Comparison of ENCODE assay signal across 18 mouse cellular contexts in the genomic region with DNA sequence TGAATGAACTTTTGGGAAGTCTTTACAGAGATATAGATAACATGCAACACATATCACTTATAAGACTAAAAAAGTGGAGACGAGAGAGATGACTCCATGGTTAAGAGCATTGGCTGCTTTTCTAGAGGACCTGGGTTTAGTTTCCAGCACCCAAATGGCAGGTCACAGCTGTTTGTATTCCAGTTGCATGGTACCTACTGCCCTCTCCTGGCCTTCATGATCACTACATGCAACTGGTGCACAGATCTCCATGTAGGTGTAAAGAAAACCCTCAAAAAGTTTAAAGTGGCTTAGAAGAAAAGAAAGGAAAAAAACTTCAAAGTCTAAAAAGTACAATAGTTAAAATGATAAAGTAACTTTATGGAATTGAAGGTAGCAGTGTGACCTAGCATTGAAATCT.
DNase-seq lines count a peak whose midpoint lies in the region; ATAC-seq and TF ChIP-seq lines count a peak whose summit lies in the region.
"Had no signal": no experiment of that assay in that cellular context is flagged by ENCODE, and none has a peak within 500 bp of the region (broad histone marks: within the 10 kb centered on the region; RNA-seq: fewer than 3 reads in every experiment).

No protein-coding gene starts in this region.

- H3K9ac ChIP-seq in intestine, postnatal 0 days (ENCODE audit: low read depth, low read length), result no peak overlapping the region
- no peak overlapping the region for H3K9ac ChIP-seq in intestine, embryonic 16.5 days (ENCODE audit: low read depth, low read length)
- H3K9ac ChIP-seq: embryonic facial prominence, embryonic 12.5 days had no signal

- H3K4me2 ChIP-seq in intestine, postnatal 0 days (replicated peaks; ENCODE audit: low read depth), result no peak overlapping the region
- H3K4me2 ChIP-seq in intestine, embryonic 16.5 days (ENCODE audit: low read depth, low read length), result no peak overlapping the region
- H3K4me2 ChIP-seq: embryonic facial prominence, embryonic 12.5 days had no signal

- H3K9me3 ChIP-seq in intestine, postnatal 0 days (ENCODE audit: control insufficient read depth), result no peaks in the 10 kb centered on the region
- H3K9me3 ChIP-seq in intestine, embryonic 16.5 days (ENCODE audit: control insufficient read depth, low read length), result no peaks in the 10 kb centered on the region
- H3K9me3 ChIP-seq: embryonic facial prominence, embryonic 12.5 days; G1E; heart, embryonic 10.5 days had no signal

- H3K36me3 ChIP-seq in intestine, postnatal 0 days (ENCODE audit: control insufficient read depth, insufficient read depth), result no peaks in the 10 kb centered on the region
- no peaks in the 10 kb centered on the region for H3K36me3 ChIP-seq in intestine, embryonic 16.5 days (ENCODE audit: control insufficient read depth, insufficient read depth, low read length)
- H3K36me3 ChIP-seq: embryonic facial prominence, embryonic 12.5 days; forebrain, embryonic 10.5 days; G1E; heart, embryonic 10.5 days had no signal

- no peaks in the 10 kb centered on the region for H3K4me1 ChIP-seq in intestine, postnatal 0 days (replicated peaks; ENCODE audit: control insufficient read depth, insufficient read depth, low read length)
- no peaks in the 10 kb centered on the region for H3K4me1 ChIP-seq in intestine, embryonic 16.5 days (ENCODE audit: control insufficient read depth, insufficient read depth, low read length)
- H3K4me1 ChIP-seq: embryonic facial prominence, embryonic 12.5 days; forebrain, embryonic 10.5 days; heart, embryonic 10.5 days had no signal

- H3K27me3 ChIP-seq in intestine, postnatal 0 days (replicated peaks; ENCODE audit: control insufficient read depth, insufficient read depth, low read length), result no peaks in the 10 kb centered on the region
- no peaks in the 10 kb centered on the region for H3K27me3 ChIP-seq in intestine, embryonic 16.5 days (replicated peaks; ENCODE audit: control insufficient read depth, insufficient read depth, low read length)
- H3K27me3 ChIP-seq: embryonic facial prominence, embryonic 12.5 days had no signal

- ATAC-seq in intestine, postnatal 0 days, result no peak
- ATAC-seq in intestine, embryonic 16.5 days, result no peak
- ATAC-seq: activated CD4-positive, CD25-positive, alpha-beta regulatory T cell, adult 4 months had no signal

- TF ChIP-seq CTCF in intestine, postnatal 0 days (IDR thresholded peaks at IDR 0.05; ENCODE audit: low read depth), result peak; percentile 52

- DNase-seq in thymus, postnatal 0 days (ENCODE audit: low spot score), result peak; percentile 15
- DNase-seq in thymus, adult 18-20 months, result no peak
- DNase-seq in R1 (ENCODE audit: low read depth, low spot score), result peak; percentile 62
- no peak for DNase-seq in right cerebral cortex, postnatal 4 days
- DNase-seq in adrenal gland, postnatal 25 days, result no peak
- DNase-seq: cerebellum, adult 11 months; cerebellum, postnatal 36 days; kidney, postnatal 10 days; layer of hippocampus, adult 9-11 months; lung, adult 2 months; right cerebral cortex, adult 18-20 months had no signal

- 100% methylated on average over 1 of the region's 1 CpGs for WGBS in intestine, postnatal 0 days
- WGBS in intestine, embryonic 16.5 days, result 96% methylated on average over 1 of the region's 1 CpGs

- H3K27ac ChIP-seq in intestine, postnatal 0 days (ENCODE audit: low read depth, low read length), result no peak overlapping the region
- H3K27ac ChIP-seq in intestine, embryonic 16.5 days (ENCODE audit: low read length), result no peak overlapping the region
- H3K27ac ChIP-seq: embryonic facial prominence, embryonic 12.5 days; forebrain, embryonic 10.5 days; heart, embryonic 10.5 days had no signal

- no peak overlapping the region for H3K4me3 ChIP-seq in intestine, postnatal 0 days (ENCODE audit: low read depth, low read length)
- H3K4me3 ChIP-seq in intestine, embryonic 16.5 days (ENCODE audit: low read length), result no peak overlapping the region
- H3K4me3 ChIP-seq: embryonic facial prominence, embryonic 12.5 days; forebrain, embryonic 10.5 days; heart, embryonic 10.5 days had no signal

Comparison
In these comparisons a context has a peak if more than half of its experiments do, and no peak if none do; other contexts are left out.
1. DNase-seq: peak in thymus, postnatal 0 days (single experiment) and R1 (single experiment); none in thymus, adult 18-20 months (0 of 2), right cerebral cortex, postnatal 4 days (single experiment) and adrenal gland, postnatal 25 days (single experiment).